Mouse (Mus musculus) limb, embryonic 12.5 days (tissue): ENCODE measurements around the gene Il2rb. TPM values are rescaled to one million over a fixed set of nuclear protein-coding genes. Genes with fewer than 3 reads are reported as not detected.

Experiments
- ATAC-seq: fragments of 200-750 bp; cut with Nextera tagmentation; 2 replicates; pipeline ENCODE4 v1.8.0; 2017; ENCODE audit warnings: low read depth, moderate TSS enrichment; ENCODE audit not compliant: insufficient number of reproducible peaks, insufficient read depth, low FRiP score, low TSS enrichment
- H3K27ac ChIP-seq: fragments of 300-500 bp; sonication (generic); 2 replicates; pipeline ENCODE4 v1.5.1; 2016; ENCODE audit warnings: mild to moderate bottlenecking, moderate library complexity
- H3K27me3 ChIP-seq: fragments of 300-500 bp; sonication (generic); 2 replicates; pipeline ENCODE4 v1.6.1; 2016; ENCODE audit warnings: mild to moderate bottlenecking, moderate library complexity
- H3K36me3 ChIP-seq: fragments of 300-500 bp; sonication (generic); 2 replicates; pipeline ENCODE4 v1.6.1; 2016; ENCODE audit warnings: mild to moderate bottlenecking, moderate library complexity
- H3K4me1 ChIP-seq: fragments of 300-500 bp; sonication (generic); replicated peaks from 2 replicates; pipeline ENCODE4 v1.6.1; 2016
- H3K4me2 ChIP-seq: fragments of 300-500 bp; sonication (generic); 2 replicates; pipeline ENCODE4 v1.6.1; 2016; ENCODE audit warnings: mild to moderate bottlenecking, moderate library complexity
- H3K4me3 ChIP-seq: fragments of 300-500 bp; sonication (generic); replicated peaks from 2 replicates; pipeline ENCODE4 v1.5.1; 2016; ENCODE audit warnings: mild to moderate bottlenecking
- H3K9ac ChIP-seq: fragments of 300-500 bp; sonication (generic); replicated peaks from 2 replicates; pipeline ENCODE4 v1.6.1; 2016; ENCODE audit warnings: mild to moderate bottlenecking, moderate library complexity
- H3K9me3 ChIP-seq: fragments of 300-500 bp; sonication (generic); 2 replicates; pipeline ENCODE4 v1.6.1; 2016; ENCODE audit warnings: mild to moderate bottlenecking, moderate library complexity
- WGBS: fragments of 180-500 bp; shearing (Covaris S2); methylation state at CpG from one replicate; pipeline ENCODE4 v1.1.7; 2016; 5-methylcytosine and 5-hydroxymethylcytosine counted together
- polyA plus RNA-seq: library from polyadenylated mRNA; unstranded; fragments of >200 nt; fragmentation: Nextera tagmentation; extraction: Ambion mirVana; gene quantifications from 2 replicates; pipeline ENCODE4 v1.2.1, GENCODE M21; 2016

The Il2rb gene
- 0.05 and 0.08 TPM in 2 replicates for polyA plus RNA-seq

GRCm38 (mm10) chr15:78494968-78495406 lies at the start of gene Il2rb:
Gene Il2rb, minus strand, starts transcription at chr15:78495271.
- WGBS = 93% methylated on average over 11 of the region's 11 CpGs

GRCm38 (mm10) chr15:78544561-78545001 lies 49.5 kb upstream of the Il2rb start, which contains the start of gene Sstr3:
Gene Sstr3, minus strand, starts transcription at chr15:78544685.
- WGBS = 7% methylated on average over 14 of the region's 14 CpGs
- no peak within 1 kb of the TSS for H3K4me2 ChIP-seq
- H3K36me3 ChIP-seq = no peaks in the 10 kb centered on the region
- no peak for ATAC-seq
- H3K9me3 ChIP-seq = no peaks in the 10 kb centered on the region
- H3K9ac ChIP-seq = peak within 1 kb of the TSS; percentile 12; the same call in 1 of the 2 replicates
- H3K27me3 ChIP-seq = peaks cover 42% of the 10 kb centered on the region
- no peak within 1 kb of the TSS for H3K4me3 ChIP-seq
- H3K4me1 ChIP-seq = peaks cover 19% of the 10 kb centered on the region
- no peak within 1 kb of the TSS for H3K27ac ChIP-seq

More at GRCm38 (mm10) chr15:78494968-78495406, at the start of gene Il2rb:
- ATAC-seq = no peak
- H3K4me2 ChIP-seq = no peak within 1 kb of the TSS
- no peak within 1 kb of the TSS for H3K9ac ChIP-seq
- H3K27me3 ChIP-seq = peaks cover 5% of the 10 kb centered on the region; the same call in 1 of the 2 replicates
- H3K4me3 ChIP-seq = no peak within 1 kb of the TSS
- H3K36me3 ChIP-seq = no peaks in the 10 kb centered on the region
- no peak within 1 kb of the TSS for H3K27ac ChIP-seq
- H3K4me1 ChIP-seq = peaks cover 4% of the 10 kb centered on the region
- no peaks in the 10 kb centered on the region for H3K9me3 ChIP-seq

DNA sequence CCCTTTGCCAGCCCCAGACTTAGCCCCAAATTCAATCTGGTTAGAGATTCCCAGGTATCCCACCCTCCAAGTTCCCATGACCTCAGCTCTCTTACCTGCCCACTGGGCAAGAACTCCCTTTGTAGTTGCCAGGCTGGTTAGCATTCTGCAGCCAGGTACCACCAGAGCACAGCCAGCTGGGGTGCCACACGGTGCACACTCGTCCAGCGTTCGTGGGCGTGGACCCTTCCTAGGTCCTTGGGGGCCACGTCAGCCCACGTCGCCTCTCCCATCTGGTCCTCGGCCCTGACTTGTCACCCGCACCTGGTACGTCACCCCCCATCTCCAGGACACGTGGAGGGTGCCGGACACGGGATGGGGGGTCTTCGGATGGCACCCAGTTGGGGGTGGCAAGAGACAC lies 49.0 kb upstream of the Il2rb start:
- WGBS = 82% methylated on average over 15 of the region's 15 CpGs
- H3K9ac ChIP-seq = no peak overlapping the region
- H3K27ac ChIP-seq = no peak overlapping the region
- peaks cover 19% of the 10 kb centered on the region for H3K4me1 ChIP-seq
- H3K27me3 ChIP-seq = peaks cover 47% of the 10 kb centered on the region
- H3K9me3 ChIP-seq = no peaks in the 10 kb centered on the region
- H3K4me2 ChIP-seq = no peak overlapping the region
- H3K36me3 ChIP-seq = no peaks in the 10 kb centered on the region
- no peak overlapping the region for H3K4me3 ChIP-seq
- ATAC-seq = no peak

DNA sequence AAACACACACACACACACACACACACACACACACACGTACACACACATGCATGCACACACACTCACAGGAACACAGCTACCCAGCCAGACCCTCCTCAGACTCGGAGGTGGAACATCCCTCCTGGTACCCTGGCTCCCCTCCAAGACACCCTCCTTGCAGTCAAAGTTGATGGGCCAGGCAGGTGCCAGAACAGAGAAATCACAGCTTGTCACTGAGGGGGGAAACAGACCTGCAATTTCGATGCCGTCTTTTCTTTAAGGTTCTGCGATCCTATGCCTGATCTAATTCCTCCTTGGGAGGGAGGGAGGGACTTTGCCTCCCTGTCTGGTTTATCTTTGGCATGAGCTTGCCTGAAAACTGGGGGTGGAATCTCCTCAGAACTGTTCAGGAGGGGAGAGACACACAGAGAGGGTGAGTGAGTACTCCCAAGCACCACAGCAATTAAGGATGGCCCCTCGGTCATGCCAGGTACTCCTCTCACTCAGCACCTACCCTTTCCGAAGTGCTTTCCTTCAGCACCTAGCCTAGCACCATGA lies 47.8 kb upstream of the Il2rb start:
- Histone ChIP-seq H3K27ac (no peak overlapping the region), H3K9ac (no peak overlapping the region), H3K4me2 (no peak overlapping the region), H3K4me1 (peaks cover 19% of the 10 kb centered on the region), H3K4me3 (no peak overlapping the region), H3K27me3 (peaks cover 53% of the 10 kb centered on the region), H3K9me3 (no peaks in the 10 kb centered on the region), H3K36me3 (no peaks in the 10 kb centered on the region)
- 69% methylated on average over 7 of the region's 7 CpGs for WGBS
- no peak for ATAC-seq

DNA sequence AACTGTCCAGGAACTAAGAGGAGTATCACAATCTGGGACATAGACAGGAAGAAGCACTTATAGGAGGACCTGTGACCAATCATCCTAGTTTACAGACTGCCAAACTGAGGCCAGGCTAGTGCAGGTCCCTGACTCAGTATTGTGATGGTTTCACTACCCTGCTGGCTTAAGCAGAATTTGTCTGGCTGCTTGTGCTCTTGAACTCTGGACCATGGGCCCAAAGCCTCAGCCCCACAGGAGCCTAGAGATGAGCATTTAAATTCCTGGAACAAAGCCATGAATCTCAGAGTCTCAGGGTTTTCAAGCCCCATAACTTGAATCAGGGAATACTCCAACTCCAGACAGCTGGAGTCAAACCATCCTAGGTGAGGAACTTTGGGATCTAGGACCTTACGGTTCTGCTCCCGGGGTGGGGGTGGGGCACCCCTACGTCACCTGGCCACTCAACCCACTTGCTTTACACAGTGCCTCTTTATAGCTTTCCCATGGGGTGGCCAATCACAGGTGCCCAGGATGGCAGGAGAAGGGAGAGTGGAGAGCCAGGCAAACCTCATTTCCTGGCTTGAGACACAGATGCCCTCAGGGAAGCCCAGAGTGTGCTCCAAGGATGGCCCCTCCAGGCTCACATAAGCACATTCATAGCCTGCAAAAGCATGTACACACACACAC lies 47.2 kb upstream of the Il2rb start:
- 69% methylated on average over 3 of the region's 3 CpGs for WGBS
- Histone ChIP-seq H3K4me1 (peaks cover 19% of the 10 kb centered on the region), H3K9ac (no peak overlapping the region)

GRCm38 (mm10) chr15:78541606-78542005 lies 46.5 kb upstream of the Il2rb start:
- Histone ChIP-seq H3K9ac (no peak overlapping the region), H3K36me3 (no peaks in the 10 kb centered on the region), H3K4me2 (no peak overlapping the region), H3K4me3 (no peak overlapping the region), H3K9me3 (no peaks in the 10 kb centered on the region), H3K27ac (no peak overlapping the region), H3K4me1 (peaks cover 19% of the 10 kb centered on the region), H3K27me3 (peaks cover 53% of the 10 kb centered on the region)
- ATAC-seq = no peak
- 65% methylated on average over 3 of the region's 3 CpGs for WGBS

More for the DNA sequence above, 47.2 kb upstream of the Il2rb start:
- Histone ChIP-seq H3K27ac (no peak overlapping the region), H3K27me3 (peaks cover 53% of the 10 kb centered on the region), H3K36me3 (no peaks in the 10 kb centered on the region), H3K9me3 (no peaks in the 10 kb centered on the region), H3K4me2 (no peak overlapping the region), H3K4me3 (no peak overlapping the region)
- ATAC-seq = no peak

GRCm38 (mm10) chr15:78541036-78541435 lies 46.0 kb upstream of the Il2rb start:
- H3K27me3 ChIP-seq = peaks cover 53% of the 10 kb centered on the region
- 81% methylated on average over 3 of the region's 3 CpGs for WGBS

GRCm38 (mm10) chr15:78535723-78536421 lies 40.8 kb upstream of the Il2rb start:
- no peaks in the 10 kb centered on the region for H3K9me3 ChIP-seq
- H3K9ac ChIP-seq = 0 out of 2 replicates have a peak overlapping the region, but pooled peaks have one; percentile 23
- H3K4me1 ChIP-seq = peaks cover 9% of the 10 kb centered on the region
- H3K36me3 ChIP-seq = no peaks in the 10 kb centered on the region
- no peak for ATAC-seq
- no peak overlapping the region for H3K4me2 ChIP-seq
- peaks cover 20% of the 10 kb centered on the region for H3K27me3 ChIP-seq
- no peak overlapping the region for H3K27ac ChIP-seq
- 59% methylated on average over 10 of the region's 10 CpGs for whole genome bisulfite sequencing
- H3K4me3 ChIP-seq = no peak overlapping the region

More at GRCm38 (mm10) chr15:78541036-78541435, 46.0 kb upstream of the Il2rb start:
- H3K4me2 ChIP-seq = no peak overlapping the region
- no peak overlapping the region for H3K4me3 ChIP-seq
- ATAC-seq = no peak
- no peaks in the 10 kb centered on the region for H3K36me3 ChIP-seq
- no peaks in the 10 kb centered on the region for H3K9me3 ChIP-seq
- peaks cover 19% of the 10 kb centered on the region for H3K4me1 ChIP-seq
- no peak overlapping the region for H3K9ac ChIP-seq
- no peak overlapping the region for H3K27ac ChIP-seq

DNA sequence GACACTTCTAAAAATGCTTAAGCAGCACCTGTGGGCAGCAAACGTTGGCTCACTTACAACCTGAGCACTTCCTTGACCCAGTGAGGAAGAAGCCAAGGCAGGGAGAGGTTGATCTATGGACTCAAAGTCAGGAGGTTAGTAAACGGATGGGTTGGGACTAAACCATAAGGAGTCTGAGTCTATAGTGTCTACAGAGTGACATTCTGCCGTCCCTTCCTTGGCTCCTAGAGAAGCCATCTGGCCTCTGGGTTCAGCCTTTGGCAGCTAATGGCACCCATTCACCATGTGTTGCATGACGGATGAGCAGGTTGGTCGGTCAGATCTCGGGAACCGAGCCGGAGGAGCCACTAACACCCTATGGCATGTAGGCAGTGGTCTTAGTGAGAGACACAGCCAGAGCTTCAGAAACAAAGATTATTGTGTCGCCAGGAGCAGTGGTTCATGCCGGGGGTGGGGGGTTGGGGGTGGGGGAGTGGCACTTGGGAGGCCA lies 38.3 kb upstream of the Il2rb start:
- 68% methylated on average over 10 of the region's 10 CpGs for WGBS
- Histone ChIP-seq H3K9ac (no peak overlapping the region), H3K27ac (no peak overlapping the region)

DNA sequence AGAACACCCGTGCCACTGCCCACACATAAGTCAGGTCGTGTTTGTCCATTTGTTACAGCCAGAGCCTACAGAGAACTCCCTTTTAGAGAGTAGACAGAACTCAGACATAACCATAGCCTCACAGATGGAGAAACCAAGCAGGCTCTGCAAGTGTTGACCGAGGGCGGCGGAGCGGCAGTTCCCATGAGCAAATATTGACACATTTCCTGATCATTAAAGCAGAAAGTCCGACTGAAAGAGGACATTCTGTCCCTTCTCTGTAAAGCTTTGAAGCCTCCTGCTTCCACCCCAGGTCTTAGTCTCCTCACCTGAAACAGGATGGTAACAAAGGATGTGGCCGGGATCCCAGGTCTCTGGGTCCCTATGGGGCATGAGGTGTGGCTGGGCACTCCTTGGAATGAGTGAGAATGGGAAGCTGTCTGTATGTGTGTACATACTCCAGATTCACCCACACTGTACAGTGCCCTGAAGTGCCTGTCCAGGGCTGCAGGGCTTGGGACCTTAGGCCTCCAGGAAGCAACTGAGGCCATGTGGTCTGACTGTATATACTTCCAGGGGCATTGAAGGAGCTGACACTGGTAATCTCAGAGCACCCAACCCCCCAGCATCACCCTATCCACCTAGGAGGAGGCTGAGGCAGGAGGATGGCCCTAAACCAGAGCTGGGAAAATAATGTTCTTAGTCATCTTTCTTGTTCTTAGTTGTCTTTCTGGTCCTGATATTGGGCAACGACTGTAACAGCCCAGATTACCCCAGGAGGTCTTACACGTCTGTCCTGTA lies 37.7 kb upstream of the Il2rb start:
- Histone ChIP-seq H3K36me3 (no peaks in the 10 kb centered on the region), H3K9me3 (no peaks in the 10 kb centered on the region), H3K27me3 (no peaks in the 10 kb centered on the region), H3K4me2 (0 out of 2 replicates have a peak overlapping the region, but pooled peaks have one; percentile 57), H3K4me3 (no peak overlapping the region), H3K27ac (no peak overlapping the region), H3K4me1 (peaks cover 36% of the 10 kb centered on the region), H3K9ac (no peak overlapping the region)
- WGBS = 71% methylated on average over 10 of the region's 10 CpGs
- ATAC-seq = no peak

More for the DNA sequence above, 38.3 kb upstream of the Il2rb start:
- Histone ChIP-seq H3K4me2 (no peak overlapping the region), H3K4me1 (peaks cover 30% of the 10 kb centered on the region), H3K9me3 (no peaks in the 10 kb centered on the region), H3K4me3 (no peak overlapping the region), H3K36me3 (no peaks in the 10 kb centered on the region), H3K27me3 (no peaks in the 10 kb centered on the region; the same call in none of the 2 replicates)
- no peak for ATAC-seq
